Mouse (Mus musculus) cerebellum, adult 11-12 months (tissue): ENCODE measurements around the gene Duxbl3.
"Not testable (repeated sequence)": the region's sequence is repeated elsewhere in the genome, so short reads cannot be mapped to it uniquely, and the experiment has no call there.

ENCODE experiments used
- DNase-seq: peaks from one replicate; pipeline ENCODE4 v3.0.0; 2022

Gene Duxbl3

DNA sequence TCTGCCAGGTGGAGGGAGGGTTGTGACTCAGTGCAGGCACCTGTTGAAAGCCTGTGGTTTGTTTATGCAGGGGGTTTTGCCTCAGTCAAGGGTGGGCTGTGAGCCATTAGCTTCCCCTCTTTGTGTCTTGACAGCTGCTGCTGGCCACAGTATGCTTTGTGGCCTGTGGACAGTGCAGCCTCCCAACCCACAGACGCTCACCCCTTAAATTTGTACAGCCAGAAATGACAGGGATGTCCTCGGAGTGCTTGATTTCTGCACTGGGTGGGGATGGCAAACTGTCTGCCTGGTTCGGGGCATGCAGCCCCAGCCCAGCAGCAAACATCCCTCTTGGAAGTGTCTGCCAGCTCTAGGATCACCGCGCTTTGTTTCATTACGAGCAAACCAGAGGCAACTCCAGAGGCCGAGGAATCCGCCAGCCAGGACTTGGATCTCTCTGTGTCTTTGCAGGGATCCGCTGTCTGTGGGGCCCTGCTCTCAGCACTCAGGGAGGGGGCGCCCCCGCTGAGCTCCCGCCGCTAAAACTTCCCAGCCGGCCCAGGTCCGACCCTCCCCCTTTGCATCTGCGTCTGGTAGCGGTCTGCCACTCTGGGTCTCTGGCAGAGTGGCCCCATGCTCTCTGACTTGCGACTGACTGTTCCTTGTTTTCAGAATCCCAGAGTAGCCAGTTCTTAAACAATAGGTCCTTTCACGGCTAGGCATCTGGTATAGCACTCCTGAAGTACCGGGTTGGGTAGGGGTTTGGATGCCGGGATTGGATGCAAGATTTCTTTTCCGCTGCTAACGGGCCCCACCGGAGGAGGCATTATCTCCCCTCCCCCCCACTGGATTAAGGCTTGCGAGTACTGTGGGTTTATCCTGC is at the start of gene Duxbl3:
Duxbl3 (plus strand) TSS at position 207 of the 862 bp plus-strand sequence.
- DNase-seq = not testable (repeated sequence)

DNA sequence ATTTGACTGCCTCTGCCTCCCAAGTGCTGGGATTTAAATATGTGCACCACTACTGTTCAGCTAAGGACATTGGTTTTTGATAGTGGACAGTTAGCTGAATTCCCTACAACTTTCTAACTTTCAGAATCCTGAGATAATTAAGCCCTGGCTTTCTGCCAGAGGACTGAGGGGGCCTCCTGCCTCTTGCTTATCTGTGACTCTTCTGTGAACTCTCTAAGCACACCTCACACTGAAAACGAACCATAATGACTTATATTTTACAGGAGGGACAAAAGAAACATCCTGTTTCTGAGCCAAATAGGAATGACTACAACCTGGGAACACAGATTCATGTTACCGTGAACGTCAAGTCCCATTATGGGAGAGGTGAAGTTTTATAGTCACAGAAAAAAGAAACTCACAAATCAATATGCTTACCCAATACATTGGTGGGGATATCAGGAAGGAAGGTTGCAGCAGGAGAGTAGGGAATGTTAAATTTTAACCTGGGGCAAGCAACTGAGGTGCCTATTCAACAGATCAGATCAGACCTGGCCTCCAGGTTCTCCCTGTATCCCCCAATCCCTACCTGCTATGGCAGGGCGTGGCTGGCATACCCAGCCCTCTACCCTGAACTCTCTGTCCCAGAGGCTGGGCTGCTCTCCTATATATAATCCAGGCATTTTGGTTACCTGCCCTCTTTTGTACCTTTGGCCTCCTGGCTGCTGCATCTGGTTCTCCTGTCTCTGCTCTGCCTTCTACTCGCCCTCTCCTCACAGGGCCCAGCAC is 41.3 kb upstream of the Duxbl3 start:
- DNase-seq = not testable (repeated sequence)

GRCm38 (mm10) chr14:26237183-26237582 is 20.6 kb upstream of the Duxbl3 start:
- not testable (repeated sequence) for DNase-seq

GRCm38 (mm10) chr14:26258729-26259128 is 967 bp downstream of the Duxbl3 start:
- DNase-seq = not testable (repeated sequence)

- DNase-seq = not testable (repeated sequence)
These were observed 29.0 kb downstream of the Duxbl3 start for GRCm38 (mm10) chr14:26286737-26287136.

DNA sequence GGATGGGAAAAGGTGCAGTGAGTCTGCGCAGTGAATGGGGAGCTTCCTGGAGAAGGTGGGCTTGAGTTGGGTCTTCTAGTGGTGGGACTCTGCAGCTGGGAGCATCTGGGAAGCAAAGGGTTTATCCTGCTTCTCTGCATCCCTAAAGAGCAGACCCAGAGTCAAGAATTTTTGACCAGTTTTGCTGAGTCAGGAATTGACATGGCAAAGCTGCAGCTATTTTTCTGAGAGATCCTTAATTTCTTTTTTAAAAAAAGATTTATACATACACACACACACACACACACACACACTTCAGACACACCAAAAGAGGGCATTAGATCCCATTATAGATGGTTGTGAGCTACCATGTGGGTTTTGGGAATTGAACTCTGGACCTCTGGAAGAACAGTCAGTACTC is 36.1 kb downstream of the Duxbl3 start:
- no peak for DNase-seq

GRCm38 (mm10) chr14:26297055-26297454 is 39.3 kb downstream of the Duxbl3 start:
- no peak for DNase-seq

DNA sequence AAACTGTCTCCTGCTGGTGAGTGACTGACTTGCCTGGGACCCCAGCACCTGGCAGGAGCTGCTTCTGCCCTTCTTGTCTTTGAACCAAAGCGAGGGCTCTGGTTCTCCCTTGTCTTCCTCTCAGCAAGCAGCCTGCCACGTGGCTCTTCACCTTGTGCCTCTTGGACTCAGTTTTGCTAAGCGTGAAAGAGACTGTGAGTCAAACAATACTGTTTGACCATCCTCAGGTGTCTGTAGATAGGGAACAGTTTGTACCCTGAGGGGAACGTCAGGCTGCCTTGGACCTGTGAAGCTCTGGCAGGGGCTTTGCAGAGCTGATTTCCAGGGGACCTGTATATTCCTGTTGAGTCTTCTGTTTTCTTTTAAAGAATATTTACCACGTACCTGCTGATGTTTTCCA is 39.7 kb downstream of the Duxbl3 start:
- DNase-seq = no peak

GRCm38 (mm10) chr14:26303111-26303510 is 45.3 kb downstream of the Duxbl3 start:
- DNase-seq = no peak

DNA sequence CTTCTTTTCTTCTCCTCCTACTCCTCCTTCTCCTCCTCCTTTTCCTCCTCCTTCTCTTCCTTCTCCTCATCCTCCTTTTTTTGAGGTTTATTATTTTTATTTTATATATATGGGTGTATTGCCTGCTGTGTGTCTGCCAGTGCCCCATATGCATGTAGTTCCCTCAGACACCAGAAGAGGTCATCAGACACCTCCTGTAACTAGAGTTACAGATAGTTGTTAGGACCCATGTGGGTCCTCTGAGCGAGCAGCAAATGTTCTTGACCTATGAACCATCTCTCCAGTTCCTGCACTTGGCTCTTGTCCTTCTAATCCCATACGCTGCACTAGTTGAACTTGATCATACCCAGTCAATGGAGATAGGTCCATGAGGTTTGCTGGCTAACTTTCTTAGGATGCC is 48.3 kb downstream of the Duxbl3 start:
- no peak for DNase-seq

GRCm38 (mm10) chr14:26308813-26309212 is 51.1 kb downstream of the Duxbl3 start:
- DNase-seq = no peak

GRCm38 (mm10) chr14:26309511-26309910 is 51.7 kb downstream of the Duxbl3 start:
- no peak for DNase-seq

- DNase-seq = no peak
These were observed 58.5 kb downstream of the Duxbl3 start for GRCm38 (mm10) chr14:26316246-26316730.
